Mouse (Mus musculus) hindbrain, embryonic 14.5 days (tissue): Measurements from ENCODE around the gene Slc25a3. TPM values are rescaled to one million over a fixed set of nuclear protein-coding genes. Genes with fewer than 3 reads are reported as not detected.

Source experiments
- ATAC-seq: fragments of 200-750 bp; cut with Nextera tagmentation; 2 replicates; pipeline ENCODE4 v1.8.0; 2017; ENCODE audit warnings: moderate number of reproducible peaks, mild to moderate bottlenecking, moderate TSS enrichment, moderate library complexity; ENCODE audit not compliant: low FRiP score
- DNase-seq: peaks from one replicate; pipeline ENCODE4 v3.0.0-alpha.2; 2015; ENCODE audit warnings: low spot score
- H3K27ac ChIP-seq: fragments of 300-500 bp; sonication (generic); 2 replicates; pipeline ENCODE4 v1.5.1; 2014; ENCODE audit warnings: mild to moderate bottlenecking, moderate library complexity
- H3K27me3 ChIP-seq: fragments of 300-500 bp; sonication (generic); 2 replicates; pipeline ENCODE4 v1.6.1; 2014; ENCODE audit warnings: mild to moderate bottlenecking, low read length, mixed read lengths; ENCODE audit not compliant: control insufficient read depth, insufficient read depth
- H3K36me3 ChIP-seq: fragments of 300-500 bp; sonication (generic); replicated peaks from 2 replicates; pipeline ENCODE4 v1.6.1; 2014; ENCODE audit not compliant: control insufficient read depth, insufficient read depth
- H3K4me1 ChIP-seq: fragments of 300-500 bp; sonication (generic); replicated peaks from 2 replicates; pipeline ENCODE4 v1.6.1; 2014; ENCODE audit warnings: antibody characterized with exemption, low read length, mixed read lengths; ENCODE audit not compliant: control insufficient read depth, insufficient read depth
- H3K4me2 ChIP-seq: fragments of 300-500 bp; sonication (generic); replicated peaks from 2 replicates; pipeline ENCODE4 v1.6.1; 2014; ENCODE audit warnings: mild to moderate bottlenecking, moderate library complexity
- H3K4me3 ChIP-seq: fragments of 300-500 bp; sonication (generic); replicated peaks from 2 replicates; pipeline ENCODE4 v1.5.1; 2014; ENCODE audit warnings: mild to moderate bottlenecking, low read length
- H3K9ac ChIP-seq: fragments of 300-500 bp; sonication (generic); 2 replicates; pipeline ENCODE4 v1.6.1; 2014
- H3K9me3 ChIP-seq: fragments of 300-500 bp; sonication (generic); 2 replicates; pipeline ENCODE4 v1.6.1; 2016; ENCODE audit warnings: low read length; ENCODE audit not compliant: control insufficient read depth
- WGBS: fragments of 180-500 bp; shearing (Covaris S2); extraction: QIAGEN DNeasy Blood & Tissue Kit; methylation state at CpG from one replicate; pipeline ENCODE4 v1.1.7; 2014; 5-methylcytosine and 5-hydroxymethylcytosine counted together
- polyA plus RNA-seq: library from polyadenylated mRNA; unstranded; fragments of >200 nt; fragmentation: Nextera tagmentation; extraction: Ambion mirVana; gene quantifications from 2 replicates; pipeline ENCODE4 v1.2.1, GENCODE M21; 2014

Gene Slc25a3
- polyA plus RNA-seq, 1 experiment from 2014 or later = 626 TPM

GRCm38 (mm10) chr10:91128551-91129160 lies 4.8 kb upstream of the Slc25a3 start:
- H3K27ac ChIP-seq = no peak overlapping the region
- H3K36me3 ChIP-seq = no peaks in the 10 kb centered on the region
- 85% methylated on average over 1 of the region's 1 CpGs for WGBS
- H3K4me2 ChIP-seq = no peak overlapping the region
- DNase-seq (no peak), ATAC-seq (no peak)
- H3K27me3 ChIP-seq = no peaks in the 10 kb centered on the region
- H3K9me3 ChIP-seq = no peaks in the 10 kb centered on the region
- no peaks in the 10 kb centered on the region for H3K4me1 ChIP-seq
- no peak overlapping the region for H3K4me3 ChIP-seq
- H3K9ac ChIP-seq = no peak overlapping the region

- peaks cover 6% of the 10 kb centered on the region for H3K4me1 ChIP-seq
- DNase-seq (no peak), ATAC-seq (no peak)
- no peak overlapping the region for H3K4me2 ChIP-seq
- no peak overlapping the region for H3K4me3 ChIP-seq
- H3K36me3 ChIP-seq = no peaks in the 10 kb centered on the region
- no peak overlapping the region for H3K27ac ChIP-seq
- WGBS = 79% methylated on average over 2 of the region's 2 CpGs
- no peaks in the 10 kb centered on the region for H3K9me3 ChIP-seq
- H3K9ac ChIP-seq = no peak overlapping the region
- no peaks in the 10 kb centered on the region for H3K27me3 ChIP-seq
Observed at GRCm38 (mm10) chr10:91127395-91127794, 3.5 kb upstream of the Slc25a3 start.

- Histone ChIP-seq H3K4me3 (no peak overlapping the region), H3K9me3 (no peaks in the 10 kb centered on the region), H3K4me2 (no peak overlapping the region), H3K27me3 (no peaks in the 10 kb centered on the region), H3K36me3 (peaks cover 4% of the 10 kb centered on the region), H3K4me1 (peaks cover 12% of the 10 kb centered on the region), H3K27ac (no peak overlapping the region), H3K9ac (no peak overlapping the region)
- DNase-seq = no peak
- ATAC-seq = no peak
- 74% methylated on average over 10 of the region's 10 CpGs for WGBS
Observed at GRCm38 (mm10) chr10:91126618-91127355, 2.9 kb upstream of the Slc25a3 start.

- no peaks in the 10 kb centered on the region for H3K9me3 ChIP-seq
- WGBS = under 1% methylated on average over 43 of the region's 44 CpGs
- H3K4me2 ChIP-seq = peak overlapping the region; percentile 96
- DNase-seq = no peak
- ATAC-seq = peak; percentile 39
- peak overlapping the region; percentile 100 for H3K4me3 ChIP-seq
- H3K36me3 ChIP-seq = peaks cover 35% of the 10 kb centered on the region
- H3K9ac ChIP-seq = peak overlapping the region; percentile 100
- no peaks in the 10 kb centered on the region for H3K27me3 ChIP-seq
- peak overlapping the region; percentile 97 for H3K27ac ChIP-seq
- H3K4me1 ChIP-seq = peaks cover 15% of the 10 kb centered on the region
Observed at GRCm38 (mm10) chr10:91123281-91123827, 505 bp downstream of the Slc25a3 start.

GRCm38 (mm10) chr10:91122646-91123045 lies 1.2 kb downstream of the Slc25a3 start:
- DNase-seq (no peak), ATAC-seq (no peak)
- WGBS = 36% methylated on average over 6 of the region's 6 CpGs
- no peak overlapping the region for H3K27ac ChIP-seq
- H3K36me3 ChIP-seq = peaks cover 43% of the 10 kb centered on the region
- peak overlapping the region; percentile 100 for H3K9ac ChIP-seq
- no peaks in the 10 kb centered on the region for H3K9me3 ChIP-seq
- no peaks in the 10 kb centered on the region for H3K27me3 ChIP-seq
- peak overlapping the region; percentile 96 for H3K4me2 ChIP-seq
- H3K4me1 ChIP-seq = peaks cover 15% of the 10 kb centered on the region
- H3K4me3 ChIP-seq = peak overlapping the region; percentile 100

GRCm38 (mm10) chr10:91116958-91117357 lies 6.9 kb downstream of the Slc25a3 start:
- peaks cover 5% of the 10 kb centered on the region for H3K4me1 ChIP-seq
- 96% methylated on average over 12 of the region's 12 CpGs for WGBS
- no peak overlapping the region for H3K9ac ChIP-seq
- H3K27me3 ChIP-seq = no peaks in the 10 kb centered on the region
- peaks cover 10% of the 10 kb centered on the region; the same call in 1 of the 2 replicates for H3K9me3 ChIP-seq
- DNase-seq = no peak
- ATAC-seq = no peak
- H3K4me3 ChIP-seq = no peak overlapping the region
- H3K4me2 ChIP-seq = no peak overlapping the region
- no peak overlapping the region for H3K27ac ChIP-seq
- peaks cover 93% of the 10 kb centered on the region for H3K36me3 ChIP-seq

GRCm38 (mm10) chr10:91109841-91110240 lies 14.0 kb downstream of the Slc25a3 start:
- H3K36me3 ChIP-seq = peaks cover 27% of the 10 kb centered on the region
- no peak for DNase-seq
- no peak overlapping the region for H3K27ac ChIP-seq
- no peak for ATAC-seq
- H3K4me1 ChIP-seq = no peaks in the 10 kb centered on the region
- H3K9me3 ChIP-seq = peaks cover 10% of the 10 kb centered on the region; the same call in 1 of the 2 replicates
- no peak overlapping the region for H3K9ac ChIP-seq
- H3K27me3 ChIP-seq = no peaks in the 10 kb centered on the region
- no peak overlapping the region for H3K4me2 ChIP-seq
- no peak overlapping the region for H3K4me3 ChIP-seq
- WGBS = 80% methylated on average over 4 of the region's 4 CpGs

- ATAC-seq = no peak
- Histone ChIP-seq H3K4me1 (no peaks in the 10 kb centered on the region), H3K4me3 (no peak overlapping the region), H3K27ac (no peak overlapping the region), H3K9ac (no peak overlapping the region), H3K36me3 (peaks cover 6% of the 10 kb centered on the region), H3K9me3 (no peaks in the 10 kb centered on the region), H3K27me3 (no peaks in the 10 kb centered on the region), H3K4me2 (no peak overlapping the region)
- WGBS = 93% methylated on average over 3 of the region's 3 CpGs
- DNase-seq = no peak
Observed at GRCm38 (mm10) chr10:91105981-91106380, 17.9 kb downstream of the Slc25a3 start.

GRCm38 (mm10) chr10:91102799-91103590 lies 20.9 kb downstream of the Slc25a3 start:
- Histone ChIP-seq H3K27me3 (no peaks in the 10 kb centered on the region), H3K4me1 (no peaks in the 10 kb centered on the region), H3K27ac (no peak overlapping the region), H3K9me3 (no peaks in the 10 kb centered on the region), H3K4me3 (no peak overlapping the region), H3K9ac (no peak overlapping the region), H3K36me3 (peaks cover 6% of the 10 kb centered on the region), H3K4me2 (no peak overlapping the region)
- ATAC-seq (no peak), DNase-seq (no peak)
- WGBS = 92% methylated on average over 14 of the region's 14 CpGs
